Mouse (Mus musculus) left cerebral cortex, postnatal 14 days (tissue): Measurements from ENCODE around the gene Wipi2. TPM values are rescaled to one million over a fixed set of nuclear protein-coding genes. Genes with fewer than 3 reads are reported as not detected.
A peak's percentile ranks its signal among the peaks of the same experiment; 100 is the strongest.

Experiments used
- DNase-seq, 2 experiments: peaks; one replicate each; pipeline ENCODE4 v3.0.0; 2021 to 2022; ENCODE audit warnings: low spot score in 2 of 2, mixed read lengths in 1 of 2
- intact Hi-C: fragments of 180-260 bp; cut with DNase I; formaldehyde crosslinking; loops from one replicate; pipeline ENCODE4 v1.15.1; 2025
- total RNA-seq, 2 experiments: library from RNA; stranded (reverse); gene quantifications; 2 replicates each; pipeline ENCODE4 v1.2.3; 2021

Gene Wipi2
- total RNA-seq, 2 experiments from 2014 or later: 89.6 to 91.7 TPM

DNA sequence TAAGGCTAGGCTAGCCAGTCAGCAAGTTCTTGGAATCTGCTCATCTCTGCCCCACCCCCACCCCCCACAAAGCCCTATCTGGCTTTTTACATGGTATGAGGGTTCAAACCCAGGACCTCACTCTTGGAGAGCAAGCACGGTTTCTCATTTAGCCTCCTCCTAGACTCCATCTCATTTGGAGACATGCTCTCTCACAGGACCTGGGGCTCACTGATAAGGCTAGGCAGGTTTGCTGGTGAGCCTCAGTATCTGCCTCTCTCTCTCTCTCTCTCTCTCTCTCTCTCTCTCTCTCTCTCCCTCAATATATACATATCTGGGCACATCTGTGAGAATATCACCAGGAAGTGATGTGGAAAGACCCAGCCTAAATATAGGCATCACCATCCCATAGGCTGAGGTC lies 51.6 kb downstream of the Wipi2 start:
- intact Hi-C loops: no loop called here
- DNase-seq: no peak

DNA sequence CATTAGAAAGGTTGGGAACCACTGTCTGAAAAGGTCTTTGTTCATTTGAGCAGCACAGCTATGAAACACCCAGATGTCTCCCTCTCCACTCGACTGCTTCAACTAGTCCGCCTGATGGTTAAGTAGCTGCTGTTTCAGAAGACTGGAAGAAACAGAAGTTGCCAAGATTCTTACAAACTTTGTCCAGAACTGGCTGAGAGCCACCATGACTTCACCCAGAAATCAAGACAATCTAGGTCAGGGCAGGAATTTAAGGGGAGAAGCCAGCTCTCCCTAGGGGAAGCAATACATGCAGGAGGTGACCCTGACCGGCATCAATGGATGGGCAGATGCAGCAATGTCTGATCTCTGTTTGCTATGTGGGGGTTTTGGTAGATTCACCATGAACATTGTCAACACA lies 54.4 kb downstream of the Wipi2 start:
- intact Hi-C loops: no loop called here
- no peak for DNase-seq

GRCm38 (mm10) chr5:142682529-142682928 lies 55.0 kb downstream of the Wipi2 start:
- intact Hi-C loops: no loop called here
- DNase-seq: peak in 1 of 2 experiments; percentile 38

DNA sequence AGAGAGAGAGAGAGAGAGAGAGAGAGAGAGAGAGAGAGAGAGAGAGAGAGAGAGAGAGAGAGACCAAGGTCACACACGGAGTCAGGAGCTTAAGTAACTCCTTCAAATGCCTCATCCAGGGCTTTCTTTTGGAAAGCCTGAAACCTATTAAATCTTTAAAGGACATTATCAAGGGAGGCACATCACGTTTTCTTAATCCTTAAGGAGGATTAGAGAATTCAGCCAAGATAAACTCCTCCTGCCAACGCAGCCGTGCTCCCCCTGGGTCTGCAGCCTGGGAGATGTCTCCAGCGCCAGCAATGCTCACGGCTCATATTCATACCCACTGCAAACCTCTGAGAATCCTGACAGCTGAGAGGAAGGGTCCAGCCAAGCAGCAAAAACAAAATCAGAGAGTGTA lies 61.4 kb downstream of the Wipi2 start:
- intact Hi-C loops: no loop called here
- DNase-seq: no peak

DNA sequence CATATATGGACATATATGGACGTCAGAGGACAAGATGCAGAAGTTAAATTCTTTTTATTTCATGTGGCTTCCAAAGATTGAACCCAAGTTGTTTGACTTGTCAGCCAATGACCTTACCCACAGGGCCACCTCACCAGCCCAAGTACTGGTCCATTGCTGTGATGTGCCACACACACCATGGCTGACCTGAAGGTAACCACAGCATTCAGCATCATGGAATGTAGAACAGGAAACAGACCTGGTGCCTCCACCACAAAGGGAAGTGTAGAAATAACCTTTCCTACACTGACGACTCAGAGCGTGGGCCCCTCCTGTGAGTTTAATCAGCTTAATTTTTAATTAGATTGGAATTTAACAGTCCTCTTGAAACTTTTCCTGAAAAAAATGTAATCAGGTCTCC lies 62.8 kb downstream of the Wipi2 start:
- intact Hi-C loops: no loop called here
- DNase-seq: no peak

DNA sequence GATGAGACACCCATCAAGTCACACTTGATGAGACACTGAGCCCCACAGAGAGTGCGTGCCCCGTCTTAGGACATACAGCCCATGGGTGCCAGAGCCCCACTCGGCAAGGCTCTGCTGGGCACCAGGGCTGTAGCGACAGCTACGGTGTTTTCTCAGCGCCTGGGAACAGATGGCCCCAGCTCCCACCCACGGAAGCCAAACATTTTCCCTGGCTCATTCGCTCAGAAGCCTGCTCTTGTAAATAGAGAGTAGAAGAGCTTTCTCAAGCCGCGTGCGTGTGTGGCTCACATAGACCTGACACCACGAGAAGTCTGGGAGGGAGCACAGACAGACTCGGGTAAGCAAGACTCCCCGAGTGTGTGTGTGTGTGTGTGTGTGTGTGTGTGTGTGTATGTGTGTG lies 64.8 kb downstream of the Wipi2 start, which contains the start of gene Slc29a4:
Slc29a4 (plus strand) TSS at position 265 of the 400 bp plus-strand sequence.
- peak; percentile 79 to 87 for DNase-seq
- intact Hi-C loops: no loop called here

DNA sequence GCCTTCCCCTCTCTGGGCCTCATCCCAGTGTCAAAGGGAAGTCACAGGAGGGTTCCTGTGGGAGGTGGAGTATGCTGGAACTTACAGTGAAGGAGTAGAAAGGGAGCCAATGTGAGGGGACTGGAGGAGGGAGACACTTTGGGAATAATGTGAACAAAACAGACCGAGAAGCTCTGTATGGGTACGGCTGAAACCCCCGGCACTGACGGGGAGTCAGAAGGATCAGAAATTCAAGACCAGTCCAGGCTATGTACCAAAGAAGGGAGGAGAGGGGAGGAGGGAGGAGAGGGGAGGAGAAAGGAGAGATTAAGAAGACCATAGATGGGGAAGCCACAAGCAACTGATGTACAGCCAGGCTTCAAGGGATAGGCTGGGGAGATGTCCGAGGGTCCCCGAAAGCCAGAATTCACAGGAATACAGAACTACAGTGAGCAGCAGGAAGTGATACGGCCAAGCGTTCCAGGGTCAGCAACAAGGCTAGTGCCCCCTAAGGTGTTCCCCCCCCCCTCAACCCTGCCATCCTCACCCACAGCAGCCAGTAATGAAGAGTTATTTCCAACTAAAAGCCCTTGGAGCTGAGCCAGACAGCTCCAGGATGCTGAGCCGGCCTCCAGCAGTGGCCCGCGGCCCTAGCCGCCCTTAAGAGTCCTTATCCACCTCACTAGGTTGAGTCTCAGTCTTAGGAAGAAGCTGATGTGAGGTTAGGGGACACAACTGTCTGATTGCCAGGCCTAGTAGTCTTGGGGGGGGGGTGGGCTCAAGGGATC lies 65.7 kb downstream of the Wipi2 start:
- intact Hi-C loops: no loop called here
- DNase-seq: no peak

GRCm38 (mm10) chr5:142693738-142694430 lies 66.4 kb downstream of the Wipi2 start:
- intact Hi-C loops: no loop called here
- no peak for DNase-seq

DNA sequence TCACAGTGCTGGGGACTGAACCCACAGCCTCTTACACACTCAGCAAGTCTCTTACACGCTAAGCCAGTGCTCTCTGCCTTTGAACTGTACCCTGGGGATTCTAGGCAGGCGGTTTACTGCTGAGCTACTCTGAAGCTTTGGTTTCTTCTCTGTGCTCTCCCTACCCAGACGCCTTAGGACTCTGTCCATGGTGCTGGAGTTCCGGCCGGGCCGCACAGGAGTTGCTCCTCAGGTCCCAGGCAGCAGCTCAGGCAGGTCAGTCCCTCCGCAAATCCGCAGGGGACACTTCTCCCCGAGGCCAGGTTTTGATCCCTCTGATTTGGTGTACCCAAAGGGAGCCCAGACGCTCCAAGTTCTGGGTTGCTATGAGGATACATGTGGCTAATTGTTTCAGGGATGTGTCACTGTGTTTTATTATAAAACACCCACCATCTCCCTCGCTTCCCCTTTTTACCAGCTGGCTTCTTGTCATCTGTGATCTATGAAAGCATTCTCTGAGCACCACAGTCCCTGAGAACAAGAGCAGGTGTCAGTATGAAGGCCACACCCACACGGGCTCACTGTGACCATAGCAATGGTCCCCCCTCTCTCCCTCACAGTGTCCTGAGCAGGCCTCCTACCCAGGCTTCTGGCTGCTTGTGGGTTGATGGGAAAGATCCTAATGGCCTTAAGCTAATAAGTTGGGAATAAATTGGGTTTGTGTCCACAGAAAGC lies 67.3 kb downstream of the Wipi2 start:
- intact Hi-C loops: no loop called here
- peak in 1 of 2 experiments; percentile 80 for DNase-seq

DNA sequence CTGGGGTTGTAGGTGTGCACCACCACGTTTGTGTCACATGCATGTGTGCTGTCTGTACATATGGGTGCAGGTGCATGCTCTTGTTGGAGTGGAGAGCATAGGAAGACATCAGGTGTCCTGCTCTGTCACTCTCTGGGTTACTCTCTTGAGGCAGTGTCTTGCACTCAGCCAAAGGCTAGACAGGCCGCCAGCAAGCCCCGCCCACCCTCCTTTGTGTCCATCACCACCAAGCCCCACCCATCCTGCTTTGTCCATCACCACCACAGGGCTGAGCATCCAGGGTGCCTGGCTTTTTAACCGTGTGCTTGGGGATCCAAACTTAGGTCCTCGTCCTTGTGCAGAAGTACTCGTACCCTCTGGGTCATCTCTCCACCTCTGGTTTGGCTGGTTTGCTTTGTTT lies 68.8 kb downstream of the Wipi2 start:
- no peak for DNase-seq
- intact Hi-C loops: no loop called here

GRCm38 (mm10) chr5:142696865-142697264 lies 69.4 kb downstream of the Wipi2 start:
- intact Hi-C loops: no loop called here
- DNase-seq: peak; percentile 82 to 94

- DNase-seq: no peak
- intact Hi-C loops: no loop called here
Observed at GRCm38 (mm10) chr5:142697742-142698141, 70.2 kb downstream of the Wipi2 start.

GRCm38 (mm10) chr5:142700842-142701589 lies 73.5 kb downstream of the Wipi2 start:
- intact Hi-C loops: no loop called here

GRCm38 (mm10) chr5:142701651-142702510 lies 74.4 kb downstream of the Wipi2 start:
- intact Hi-C loops: no loop called here
- peak in 1 of 2 experiments; percentile 65 for DNase-seq

More at GRCm38 (mm10) chr5:142700842-142701589, 73.5 kb downstream of the Wipi2 start:
- no peak for DNase-seq

- intact Hi-C loops: no loop called here
- no peak for DNase-seq
Observed at GRCm38 (mm10) chr5:142702511-142703138, 75.1 kb downstream of the Wipi2 start.

DNA sequence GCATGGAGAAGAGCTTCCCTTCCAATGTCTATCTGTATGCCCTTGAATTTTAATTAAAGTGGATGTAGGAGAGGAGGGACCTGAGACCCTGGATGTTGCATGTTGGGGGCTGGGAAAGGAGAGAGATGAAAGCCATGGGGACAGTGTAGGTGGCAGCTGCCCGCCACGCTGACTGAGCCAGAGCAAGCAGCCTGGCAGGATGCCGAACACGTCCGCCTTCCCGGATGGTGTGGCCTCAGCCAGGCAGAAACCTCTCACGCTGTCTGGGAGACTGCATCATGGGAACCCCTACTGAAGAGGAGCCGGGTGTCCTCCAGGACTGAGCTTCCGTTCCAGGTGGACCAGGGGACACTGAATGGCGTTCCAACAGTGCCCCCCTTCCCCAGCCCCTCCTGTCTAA lies 76.1 kb downstream of the Wipi2 start:
- DNase-seq: peak; percentile 71 to 73
- intact Hi-C loops: no loop called here

GRCm38 (mm10) chr5:142707709-142708108 lies 80.2 kb downstream of the Wipi2 start:
- intact Hi-C loops: no loop called here
- DNase-seq: no peak

GRCm38 (mm10) chr5:142709436-142709835 lies 81.9 kb downstream of the Wipi2 start:
- no peak for DNase-seq
- intact Hi-C loops: no loop called here
